Mouse (Mus musculus): Measurements from ENCODE around the gene Lamtor2.

Lamtor2 gene

GRCm38 (mm10) chr3:88503881-88504746 lies 48.8 kb downstream of the Lamtor2 start:
- no peak for DNase-seq (ENCODE audit: low spot score in 2 of 2)

DNA sequence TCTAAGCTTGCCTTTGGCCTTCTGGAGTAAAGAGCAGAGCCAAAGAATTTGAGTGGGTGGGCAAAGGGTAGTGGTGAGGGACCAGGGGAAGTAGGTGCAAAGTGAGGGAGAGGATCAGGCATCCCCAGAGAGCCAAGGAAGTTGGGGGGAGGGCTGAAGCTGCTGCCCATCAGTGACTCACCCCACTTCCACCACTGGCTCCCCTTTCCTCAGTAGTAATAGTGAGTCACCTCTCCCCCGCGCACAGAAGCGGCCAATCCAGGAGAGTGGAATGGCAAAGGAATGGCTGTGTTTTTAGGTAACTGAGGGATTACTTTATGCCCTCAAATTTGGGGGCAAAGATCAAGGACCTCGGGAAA lies 49.4 kb downstream of the Lamtor2 start:
- DNase-seq (ENCODE audit: low spot score in 2 of 2) = peak in 1 of 2 experiments; percentile 33

DNA sequence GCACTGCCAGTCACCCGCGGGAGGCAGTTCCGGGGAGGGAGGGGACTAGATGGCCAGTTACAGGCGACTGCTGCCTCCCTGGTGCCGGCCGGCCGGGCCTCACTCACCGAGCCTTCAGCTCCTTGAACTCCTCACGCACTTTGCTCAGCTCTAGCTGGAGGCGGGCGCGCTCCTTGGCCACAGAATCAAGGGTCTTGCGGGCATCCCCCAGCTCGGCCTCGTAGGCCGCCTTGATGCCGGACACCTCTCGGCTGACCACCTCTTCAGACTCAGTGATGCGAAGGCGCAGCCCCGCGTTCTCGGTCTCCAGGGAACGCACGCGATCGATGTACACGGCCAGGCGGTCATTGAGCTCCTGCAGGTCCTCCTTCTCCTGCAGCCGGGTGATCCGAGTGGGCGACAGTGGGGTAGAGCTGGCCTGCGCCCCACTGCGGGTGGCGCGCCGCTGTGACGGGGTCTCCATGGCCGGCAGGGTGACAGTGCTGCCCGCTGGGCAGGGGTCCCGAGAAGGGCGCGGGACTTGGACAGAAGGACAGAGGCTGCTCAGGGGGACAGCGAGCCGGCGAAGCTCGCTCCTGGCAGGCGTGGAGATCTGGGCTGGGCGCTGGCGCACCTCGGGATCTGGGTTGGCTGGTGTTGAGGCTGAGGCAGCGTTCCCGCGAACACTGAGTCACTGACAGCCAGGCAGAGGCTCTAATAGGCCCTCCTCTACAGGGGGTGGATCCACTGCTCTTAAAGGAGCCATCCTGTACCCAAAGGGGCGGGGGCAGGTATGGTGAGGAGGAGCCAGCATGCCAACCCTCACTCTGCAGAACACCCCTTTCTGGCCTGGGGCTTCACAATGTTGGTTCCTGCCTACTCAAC lies 50.0 kb downstream of the Lamtor2 start:
- peak; percentile 89 to 91 for DNase-seq (ENCODE audit: low spot score in 2 of 2)

- no peak for DNase-seq (ENCODE audit: low spot score in 2 of 2)
Measured at GRCm38 (mm10) chr3:88502031-88502571, 50.8 kb downstream of the Lamtor2 start.

GRCm38 (mm10) chr3:88501366-88502030 lies 51.4 kb downstream of the Lamtor2 start:
- DNase-seq (ENCODE audit: low spot score in 2 of 2) = no peak

GRCm38 (mm10) chr3:88500655-88501365 lies 52.1 kb downstream of the Lamtor2 start:
- DNase-seq (ENCODE audit: low spot score in 2 of 2) = no peak

- no peak for DNase-seq (ENCODE audit: low spot score in 2 of 2)
Measured at GRCm38 (mm10) chr3:88500087-88500486, 52.8 kb downstream of the Lamtor2 start.
